Mouse (Mus musculus): ENCODE measurements around the gene Il20. TPM values are rescaled to one million over a fixed set of nuclear protein-coding genes. Genes with fewer than 3 reads are reported as not detected.

Gene Il20
- not detected for total RNA-seq (2021)

DNA sequence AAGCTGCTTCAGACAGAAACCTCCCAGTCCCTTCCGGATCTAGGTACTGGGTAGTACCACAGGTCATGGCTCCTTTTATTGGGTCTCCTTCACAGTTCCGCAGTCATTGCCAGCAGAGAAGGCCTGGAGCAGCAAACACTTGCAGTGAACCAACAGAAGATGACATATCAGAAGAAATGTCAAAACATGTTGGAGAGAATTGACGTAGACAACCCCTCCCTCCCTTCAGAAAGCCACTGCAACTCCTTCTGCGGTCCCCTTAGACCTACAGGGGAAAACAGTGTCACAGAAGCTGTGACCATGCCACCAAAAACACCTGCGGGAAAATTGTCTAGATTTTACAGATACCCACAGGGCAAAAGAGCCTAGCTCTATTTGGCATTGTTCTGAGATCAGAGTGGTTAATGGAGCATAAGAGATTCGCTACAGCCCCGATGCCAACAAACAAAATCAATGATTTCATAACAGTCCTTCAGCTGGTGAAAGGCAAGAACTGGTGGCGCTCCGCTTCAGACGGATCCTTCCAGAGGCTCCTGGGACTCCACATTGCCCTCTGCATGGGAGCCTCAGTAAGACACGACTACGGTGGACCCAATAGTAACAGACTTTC, at the start of gene Il20:
TSS of gene Il20 (minus strand) at position 51 of the 610 bp plus-strand sequence.
- intact Hi-C loops (cut with DNase I): no loop called here
- no peak for DNase-seq (ENCODE audit: extremely low spot score in 1 of 2, low spot score in 2 of 2)

GRCm38 (mm10) chr1:130946920-130947319, 35.7 kb upstream of the Il20 start:
- no peak for DNase-seq (ENCODE audit: extremely low spot score in 1 of 2, low spot score in 2 of 2)
- intact Hi-C loops (cut with DNase I): no loop called here

DNA sequence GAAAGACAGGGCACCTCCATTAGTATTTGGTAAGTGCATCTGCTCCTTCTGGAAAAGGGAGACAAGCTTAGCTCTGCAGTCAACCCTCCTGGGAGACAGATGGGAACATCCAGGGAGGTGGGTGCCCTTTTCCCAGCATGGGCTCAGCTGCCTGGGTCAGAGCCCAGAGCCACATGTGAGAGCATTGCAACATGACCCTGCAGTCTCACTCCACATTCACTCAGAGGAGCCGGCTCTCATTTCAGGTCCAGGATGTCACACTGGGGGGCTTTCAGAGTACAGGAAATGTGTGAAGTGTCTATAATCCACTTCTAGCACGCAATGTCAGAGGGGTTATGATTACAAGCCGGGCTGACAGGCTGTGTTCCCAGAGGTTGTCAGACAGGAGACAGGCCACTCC, 30.6 kb upstream of the Il20 start:
- intact Hi-C loops (cut with DNase I): no loop called here
- peak in 1 of 2 experiments; percentile 28 for DNase-seq (ENCODE audit: extremely low spot score in 1 of 2, low spot score in 2 of 2)

- no peak for DNase-seq (ENCODE audit: extremely low spot score in 1 of 2, low spot score in 2 of 2)
- intact Hi-C loops (cut with DNase I): no loop called here
Observed at GRCm38 (mm10) chr1:130940065-130940687, 28.9 kb upstream of the Il20 start, which contains the start of gene Il19. Gene Il19 (minus strand): TSS chr1:130940115.

DNA sequence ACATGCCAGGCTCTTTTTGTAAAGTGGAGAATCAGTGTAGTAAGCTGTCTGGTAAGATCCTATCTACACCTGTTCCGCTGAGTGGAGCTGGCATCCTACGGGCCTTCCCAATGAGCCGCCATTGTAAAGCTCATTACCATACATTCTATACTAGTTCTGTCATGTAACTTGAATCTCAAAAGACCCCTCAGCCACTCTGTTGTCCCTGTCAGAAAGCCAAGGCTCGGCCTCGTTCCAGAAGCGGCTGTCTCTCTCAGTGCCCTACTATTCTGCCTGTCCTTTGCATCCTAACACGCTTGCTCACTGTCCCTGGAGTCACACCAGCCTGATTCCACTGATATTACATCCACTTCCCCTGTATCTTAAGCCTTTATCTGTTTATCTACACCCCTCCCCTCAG, 26.9 kb upstream of the Il20 start:
- DNase-seq (ENCODE audit: extremely low spot score in 1 of 2, low spot score in 2 of 2): no peak
- intact Hi-C loops (cut with DNase I): no loop called here

DNA sequence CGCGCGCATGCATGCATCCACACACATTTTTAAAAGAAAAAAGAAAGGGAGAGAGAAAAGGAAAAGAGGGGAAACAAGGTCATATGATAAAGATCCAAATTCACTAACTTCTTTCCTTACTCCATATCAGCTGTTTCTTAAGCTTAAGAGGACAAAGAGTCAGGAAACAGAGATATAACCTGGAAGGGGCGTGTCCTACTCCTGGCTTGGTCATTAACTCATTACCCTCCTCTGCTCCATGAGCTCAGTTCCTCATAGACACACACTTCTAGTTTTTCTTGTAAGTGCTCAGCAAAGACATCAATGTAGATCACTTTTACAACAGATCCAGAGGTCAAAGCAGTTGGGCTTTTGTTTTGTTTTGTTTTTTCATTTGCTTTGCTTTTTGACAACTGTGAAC, 25.9 kb upstream of the Il20 start:
- no peak for DNase-seq (ENCODE audit: extremely low spot score in 1 of 2, low spot score in 2 of 2)
- intact Hi-C loops (cut with DNase I): no loop called here

DNA sequence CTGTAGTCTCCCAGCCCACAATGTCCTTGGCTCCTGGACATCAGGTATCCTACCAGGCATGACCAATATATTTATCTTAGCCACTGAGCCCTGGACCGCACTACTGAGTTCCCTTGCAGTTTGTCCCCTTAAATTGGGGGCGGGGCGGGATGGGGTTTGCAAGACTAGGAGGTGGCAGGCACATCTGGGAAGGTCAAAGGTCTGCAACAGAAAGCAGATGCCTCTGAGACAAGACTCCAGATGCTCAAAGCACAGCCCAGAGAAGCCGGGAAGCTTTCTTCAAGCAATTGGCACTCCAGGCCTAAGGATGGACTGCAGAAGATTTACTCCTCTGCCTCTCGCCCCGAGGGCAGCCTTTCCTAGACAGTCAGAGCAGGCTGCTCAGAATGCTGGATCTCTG, 25.1 kb upstream of the Il20 start:
- intact Hi-C loops (cut with DNase I): no loop called here
- DNase-seq (ENCODE audit: extremely low spot score in 1 of 2, low spot score in 2 of 2): no peak

DNA sequence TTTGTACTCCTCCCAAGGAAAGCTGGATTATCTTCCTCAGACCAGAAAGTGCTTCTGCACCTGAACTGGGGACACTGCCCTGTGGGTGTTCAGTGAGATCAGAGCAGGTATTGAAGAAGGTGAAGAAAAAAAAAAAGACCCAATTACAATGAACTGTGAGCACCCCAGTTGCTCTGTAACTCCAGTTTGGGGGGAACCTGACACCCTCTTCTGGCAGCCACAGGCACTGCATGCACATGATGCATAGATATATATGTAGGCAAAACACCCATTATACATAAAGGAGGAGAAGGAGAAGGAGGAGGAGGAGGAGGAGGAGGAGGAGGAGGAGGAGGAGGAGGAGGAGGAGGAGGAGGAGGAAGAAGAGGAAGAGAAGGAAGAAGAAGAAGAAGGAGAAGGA, 15.2 kb upstream of the Il20 start:
- no peak for DNase-seq (ENCODE audit: extremely low spot score in 1 of 2, low spot score in 2 of 2)
- intact Hi-C loops (cut with DNase I): no loop called here

GRCm38 (mm10) chr1:130918323-130918980, 7.2 kb upstream of the Il20 start:
- intact Hi-C loops (cut with DNase I): no loop called here
- no peak for DNase-seq (ENCODE audit: extremely low spot score in 1 of 2, low spot score in 2 of 2)

DNA sequence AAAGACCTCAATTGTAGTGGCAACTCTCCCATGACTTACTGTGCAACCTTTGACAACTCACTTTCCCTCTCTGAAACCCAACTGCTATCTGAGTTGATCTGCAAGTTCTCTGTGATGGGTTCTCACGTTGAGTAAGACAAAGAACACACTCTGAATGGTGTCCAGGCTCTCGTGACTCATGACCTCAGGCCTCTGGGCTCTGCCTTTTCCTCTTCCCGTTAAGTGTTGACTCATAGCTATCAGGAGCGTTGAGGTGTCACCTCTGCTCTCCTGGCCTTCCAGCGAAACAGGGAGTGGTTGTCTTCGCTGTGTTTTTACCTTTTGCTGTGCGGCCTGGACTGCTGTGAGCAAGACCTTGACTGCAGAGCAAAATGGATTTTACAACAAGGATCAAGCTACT, 8.7 kb downstream of the Il20 start:
- intact Hi-C loops (cut with DNase I): no loop called here
- DNase-seq (ENCODE audit: extremely low spot score in 1 of 2, low spot score in 2 of 2): no peak

- intact Hi-C loops (cut with DNase I): no loop called here
- DNase-seq (ENCODE audit: extremely low spot score in 1 of 2, low spot score in 2 of 2): no peak
Observed at GRCm38 (mm10) chr1:130894468-130894867, 16.8 kb downstream of the Il20 start.

DNA sequence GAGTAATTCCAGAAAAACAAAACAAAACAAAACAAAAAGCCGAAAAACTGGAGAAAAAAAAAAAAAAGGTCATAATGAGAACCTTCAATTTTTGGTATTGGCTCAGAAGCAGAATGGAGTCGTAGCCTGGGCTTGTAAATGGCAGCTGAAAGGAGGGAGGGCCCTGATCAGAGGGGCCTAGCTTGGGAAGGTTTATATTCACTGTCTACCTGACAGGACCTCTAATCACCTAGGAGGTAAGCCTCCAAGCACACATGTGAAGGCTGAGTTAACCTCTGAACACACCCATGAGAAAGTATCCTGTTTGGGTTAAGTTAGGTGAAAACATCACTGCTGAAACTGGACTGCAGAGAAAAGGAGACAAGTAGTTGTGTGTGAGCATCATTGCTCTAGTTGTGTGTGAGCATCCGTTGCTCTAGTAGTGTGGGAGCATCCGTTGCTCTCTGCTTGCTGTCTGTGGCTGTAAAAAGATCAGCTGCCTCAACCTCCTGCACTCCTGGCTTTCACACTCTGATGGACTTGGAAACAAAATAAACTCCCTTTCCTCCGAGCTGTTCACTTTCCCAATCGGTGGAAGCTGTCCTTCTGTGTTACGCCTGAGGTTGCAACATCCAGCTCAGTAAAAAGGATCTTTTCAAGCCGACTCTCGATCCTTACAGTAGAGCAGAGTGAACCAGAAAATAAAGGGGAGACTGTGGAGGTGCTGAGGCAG, 17.8 kb downstream of the Il20 start:
- intact Hi-C loops (cut with DNase I): no loop called here
- DNase-seq (ENCODE audit: extremely low spot score in 1 of 2, low spot score in 2 of 2): no peak

DNA sequence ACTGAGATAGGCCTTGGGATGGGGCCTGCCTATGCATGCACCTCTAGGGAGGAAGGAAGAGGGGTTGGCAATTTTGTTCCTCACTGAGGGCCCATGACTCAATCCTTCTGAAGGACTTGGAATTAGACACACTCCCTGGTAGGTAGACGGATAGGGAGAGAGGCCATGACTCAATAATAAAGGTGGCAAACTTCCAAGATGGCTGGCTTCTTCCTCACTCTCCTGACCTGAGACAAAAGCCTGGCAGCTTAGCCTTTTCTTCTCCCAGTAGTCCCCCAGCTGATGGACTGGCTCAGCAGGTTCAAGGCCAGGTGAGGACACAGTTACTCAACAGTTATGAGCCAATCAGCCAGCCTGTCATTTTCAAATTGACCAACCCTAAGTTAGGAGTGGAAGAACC, 18.8 kb downstream of the Il20 start:
- no peak for DNase-seq (ENCODE audit: extremely low spot score in 1 of 2, low spot score in 2 of 2)
- intact Hi-C loops (cut with DNase I): no loop called here

GRCm38 (mm10) chr1:130887354-130887753, 23.9 kb downstream of the Il20 start, which contains the start of gene Il24:
Gene Il24 (minus strand): TSS chr1:130887454.
- DNase-seq (ENCODE audit: extremely low spot score in 1 of 2, low spot score in 2 of 2): no peak
- intact Hi-C loops (cut with DNase I): no loop called here

- intact Hi-C loops (cut with DNase I): no loop called here
- DNase-seq (ENCODE audit: extremely low spot score in 1 of 2, low spot score in 2 of 2): no peak
Observed at GRCm38 (mm10) chr1:130883146-130883545, 28.1 kb downstream of the Il20 start.

GRCm38 (mm10) chr1:130879927-130880326, 31.3 kb downstream of the Il20 start:
- intact Hi-C loops (cut with DNase I): loop anchor here (5.0 kb wide), 1 partner anchor 397 kb away; the partner anchor contains the start of gene Ikbke

GRCm38 (mm10) chr1:130877889-130878614, 33.2 kb downstream of the Il20 start:
- intact Hi-C loops (cut with DNase I): loop anchor here (2.0 to 5.0 kb wide), 3 partner anchors 101 to 399 kb away; partner anchors contain the start of gene Ikbke
- DNase-seq (ENCODE audit: extremely low spot score in 1 of 2, low spot score in 2 of 2): peak in 1 of 2 experiments; percentile 55

More at GRCm38 (mm10) chr1:130879927-130880326, 31.3 kb downstream of the Il20 start:
- DNase-seq (ENCODE audit: extremely low spot score in 1 of 2, low spot score in 2 of 2): no peak

GRCm38 (mm10) chr1:130876931-130877509, 34.2 kb downstream of the Il20 start:
- intact Hi-C loops (cut with DNase I): loop anchor here (2.0 to 5.0 kb wide), 3 partner anchors 102 to 400 kb away; partner anchors contain the start of gene Ikbke
- peak; percentile 39 to 75 for DNase-seq (ENCODE audit: extremely low spot score in 1 of 2, low spot score in 2 of 2)
